Mouse (Mus musculus): ENCODE data around the gene Grik4. TPM values are rescaled to one million over a fixed set of nuclear protein-coding genes. Genes with fewer than 3 reads are reported as not detected.

The Grik4 gene
- polyA plus RNA-seq, 1 experiment from 2014 or later: 0.10 TPM

DNA sequence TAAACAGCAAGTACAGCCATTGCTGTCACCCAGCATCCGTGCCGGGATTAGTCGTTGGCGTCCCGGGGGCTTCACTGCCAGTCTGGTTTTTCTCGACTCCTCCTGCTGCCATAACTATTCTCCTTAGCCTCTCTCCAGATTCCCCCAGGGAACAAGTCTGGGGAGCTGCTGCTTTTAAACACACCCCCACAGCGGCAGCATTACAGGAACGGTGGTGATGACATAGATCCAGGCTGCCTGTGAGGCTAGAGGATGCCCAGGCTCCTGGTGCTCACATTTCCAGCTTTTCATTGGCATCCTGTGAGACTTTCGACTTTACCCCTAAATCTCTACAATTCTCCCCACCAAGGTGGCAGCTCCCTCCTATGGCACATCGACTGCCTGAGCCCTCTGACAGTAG is 297.5 kb downstream of the Grik4 start:
- TF ChIP-seq EP300 (optimal IDR thresholded peaks at IDR 0.05) (no peak), CTCF (IDR thresholded peaks at IDR 0.05; ENCODE audit: low read depth) (no peak)
- DNase-seq (ENCODE audit: low spot score): no peak
- no peak overlapping the region for H3K9ac ChIP-seq (ENCODE audit: low read length)
- no peaks in the 10 kb centered on the region for H3K36me3 ChIP-seq (ENCODE audit: control insufficient read depth, insufficient read depth, low read length)
- WGBS: 68% methylated on average over 10 of the region's 10 CpGs
- no peak for ATAC-seq (ENCODE audit: low FRiP score, low TSS enrichment)
- H3K4me3 ChIP-seq (ENCODE audit: low read depth, low read length): no peak overlapping the region
- no peak overlapping the region for H3K27ac ChIP-seq (replicated peaks)
- no peaks in the 10 kb centered on the region for H3K4me1 ChIP-seq (replicated peaks; ENCODE audit: control insufficient read depth, insufficient read depth)
- H3K4me2 ChIP-seq (replicated peaks; ENCODE audit: low read depth): no peak overlapping the region
- no peaks in the 10 kb centered on the region for H3K9me3 ChIP-seq (ENCODE audit: control insufficient read depth, low read length)
- H3K27me3 ChIP-seq (ENCODE audit: control insufficient read depth, insufficient read depth, low read length): no peaks in the 10 kb centered on the region

GRCm38 (mm10) chr9:42645161-42645560 is 299.1 kb downstream of the Grik4 start:
- no peak overlapping the region for H3K4me2 ChIP-seq (replicated peaks; ENCODE audit: low read depth)
- 79% methylated on average over 5 of the region's 5 CpGs for WGBS

GRCm38 (mm10) chr9:42642821-42643220 is 301.5 kb downstream of the Grik4 start:
- DNase-seq (ENCODE audit: low spot score): no peak
- no peak for ATAC-seq (ENCODE audit: low FRiP score, low TSS enrichment)
- no peaks in the 10 kb centered on the region for H3K4me1 ChIP-seq (replicated peaks; ENCODE audit: control insufficient read depth, insufficient read depth)
- no peak overlapping the region for H3K9ac ChIP-seq (ENCODE audit: low read length)
- no peak for TF ChIP-seq CTCF (IDR thresholded peaks at IDR 0.05; ENCODE audit: low read depth)
- no peak for TF ChIP-seq EP300 (optimal IDR thresholded peaks at IDR 0.05)
- H3K4me3 ChIP-seq (ENCODE audit: low read depth, low read length): no peak overlapping the region
- no peaks in the 10 kb centered on the region for H3K9me3 ChIP-seq (ENCODE audit: control insufficient read depth, low read length)
- H3K27ac ChIP-seq (replicated peaks): no peak overlapping the region
- no peak overlapping the region for H3K4me2 ChIP-seq (replicated peaks; ENCODE audit: low read depth)
- no peaks in the 10 kb centered on the region for H3K27me3 ChIP-seq (ENCODE audit: control insufficient read depth, insufficient read depth, low read length)
- H3K36me3 ChIP-seq (ENCODE audit: control insufficient read depth, insufficient read depth, low read length): no peaks in the 10 kb centered on the region
- 45% methylated on average over 5 of the region's 5 CpGs for WGBS

More at GRCm38 (mm10) chr9:42645161-42645560, 299.1 kb downstream of the Grik4 start:
- no peak overlapping the region for H3K9ac ChIP-seq (ENCODE audit: low read length)
- no peaks in the 10 kb centered on the region for H3K27me3 ChIP-seq (ENCODE audit: control insufficient read depth, insufficient read depth, low read length)
- no peak for ATAC-seq (ENCODE audit: low FRiP score, low TSS enrichment)
- H3K4me1 ChIP-seq (replicated peaks; ENCODE audit: control insufficient read depth, insufficient read depth): no peaks in the 10 kb centered on the region
- TF ChIP-seq EP300 (optimal IDR thresholded peaks at IDR 0.05) (no peak), CTCF (IDR thresholded peaks at IDR 0.05; ENCODE audit: low read depth) (no peak)
- DNase-seq (ENCODE audit: low spot score): no peak
- no peaks in the 10 kb centered on the region for H3K36me3 ChIP-seq (ENCODE audit: control insufficient read depth, insufficient read depth, low read length)
- H3K27ac ChIP-seq (replicated peaks): no peak overlapping the region
- H3K4me3 ChIP-seq (ENCODE audit: low read depth, low read length): no peak overlapping the region
- no peaks in the 10 kb centered on the region for H3K9me3 ChIP-seq (ENCODE audit: control insufficient read depth, low read length)

- peak; percentile 92 for ATAC-seq (ENCODE audit: low FRiP score, low TSS enrichment)
- 49% methylated on average over 11 of the region's 11 CpGs for WGBS
- H3K4me1 ChIP-seq (replicated peaks; ENCODE audit: control insufficient read depth, insufficient read depth): no peaks in the 10 kb centered on the region
- H3K27ac ChIP-seq (replicated peaks): no peak overlapping the region
- H3K4me2 ChIP-seq (replicated peaks; ENCODE audit: low read depth): no peak overlapping the region
- DNase-seq (ENCODE audit: low spot score): peak; percentile 71
- no peak overlapping the region for H3K9ac ChIP-seq (ENCODE audit: low read length)
- no peaks in the 10 kb centered on the region for H3K9me3 ChIP-seq (ENCODE audit: control insufficient read depth, low read length)
- no peak overlapping the region for H3K4me3 ChIP-seq (ENCODE audit: low read depth, low read length)
- no peaks in the 10 kb centered on the region for H3K36me3 ChIP-seq (ENCODE audit: control insufficient read depth, insufficient read depth, low read length)
- H3K27me3 ChIP-seq (ENCODE audit: control insufficient read depth, insufficient read depth, low read length): no peaks in the 10 kb centered on the region
- TF ChIP-seq EP300 (optimal IDR thresholded peaks at IDR 0.05) (no peak), CTCF (IDR thresholded peaks at IDR 0.05; ENCODE audit: low read depth) (0 out of 2 replicates have a peak, but pooled peaks have one; percentile 5)
Measured at GRCm38 (mm10) chr9:42641550-42642117, 302.7 kb downstream of the Grik4 start.

GRCm38 (mm10) chr9:42636446-42636845 is 307.8 kb downstream of the Grik4 start:
- no peaks in the 10 kb centered on the region for H3K27me3 ChIP-seq (ENCODE audit: control insufficient read depth, insufficient read depth, low read length)
- no peaks in the 10 kb centered on the region for H3K9me3 ChIP-seq (ENCODE audit: control insufficient read depth, low read length)
- no peaks in the 10 kb centered on the region for H3K4me1 ChIP-seq (replicated peaks; ENCODE audit: control insufficient read depth, insufficient read depth)
- TF ChIP-seq CTCF (IDR thresholded peaks at IDR 0.05; ENCODE audit: low read depth): no peak
- no peak for TF ChIP-seq EP300 (optimal IDR thresholded peaks at IDR 0.05)
- no peak overlapping the region for H3K4me3 ChIP-seq (ENCODE audit: low read depth, low read length)
- H3K36me3 ChIP-seq (ENCODE audit: control insufficient read depth, insufficient read depth, low read length): no peaks in the 10 kb centered on the region
- H3K4me2 ChIP-seq (replicated peaks; ENCODE audit: low read depth): no peak overlapping the region
- 73% methylated on average over 10 of the region's 10 CpGs for WGBS
- H3K27ac ChIP-seq (replicated peaks): no peak overlapping the region
- no peak for DNase-seq (ENCODE audit: low spot score)
- no peak overlapping the region for H3K9ac ChIP-seq (ENCODE audit: low read length)
- ATAC-seq (ENCODE audit: low FRiP score, low TSS enrichment): no peak

DNA sequence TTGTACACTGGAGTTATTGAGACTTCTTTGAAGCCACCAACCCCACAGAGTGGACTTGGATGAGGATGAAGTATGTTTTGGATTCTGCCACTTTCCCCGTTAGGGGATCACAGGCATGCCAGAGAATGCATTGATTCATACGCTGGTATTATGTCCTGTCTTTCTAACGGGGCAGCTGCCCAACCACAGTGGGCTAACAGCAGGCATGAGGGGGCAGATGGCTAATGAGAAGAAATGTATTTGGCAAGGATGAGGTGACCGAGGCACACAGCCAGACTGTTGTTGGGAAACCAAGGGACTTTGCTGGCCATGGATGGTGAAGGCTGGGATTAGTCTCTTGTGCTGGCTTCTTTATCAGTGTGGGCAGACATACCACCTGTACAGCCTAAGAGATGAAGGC is 312.8 kb downstream of the Grik4 start:
- H3K4me3 ChIP-seq (ENCODE audit: low read depth, low read length): no peak overlapping the region
- no peak overlapping the region for H3K9ac ChIP-seq (ENCODE audit: low read length)
- DNase-seq (ENCODE audit: low spot score): no peak
- no peaks in the 10 kb centered on the region; the same call in 1 of the 2 replicates for H3K4me1 ChIP-seq (replicated peaks; ENCODE audit: control insufficient read depth, insufficient read depth)
- no peaks in the 10 kb centered on the region for H3K36me3 ChIP-seq (ENCODE audit: control insufficient read depth, insufficient read depth, low read length)
- WGBS: 82% methylated on average over 4 of the region's 4 CpGs
- H3K27ac ChIP-seq (replicated peaks): no peak overlapping the region
- H3K4me2 ChIP-seq (replicated peaks; ENCODE audit: low read depth): no peak overlapping the region
- H3K9me3 ChIP-seq (ENCODE audit: control insufficient read depth, low read length): no peaks in the 10 kb centered on the region
- TF ChIP-seq CTCF (IDR thresholded peaks at IDR 0.05; ENCODE audit: low read depth) (no peak), EP300 (optimal IDR thresholded peaks at IDR 0.05) (no peak)
- H3K27me3 ChIP-seq (ENCODE audit: control insufficient read depth, insufficient read depth, low read length): no peaks in the 10 kb centered on the region
- no peak for ATAC-seq (ENCODE audit: low FRiP score, low TSS enrichment)

Data from stomach, postnatal 0 days (tissue).